Mouse (Mus musculus) myocyte (in vitro differentiated cells): ENCODE data around the gene Slc6a4.

ENCODE experiments used
- E2F4 ChIP-seq: IDR thresholded peaks from one replicate; pipeline ENCODE4 v1.6.1; 2011; ENCODE audit warnings: mild to moderate bottlenecking, control low read depth, moderate library complexity; ENCODE audit not compliant: insufficient read depth
- MYOG ChIP-seq, 3 experiments: IDR thresholded peaks; one replicate each; pipeline ENCODE4 v1.6.1; 2011; ENCODE audit warnings: control low read depth in 2 of 3, low read depth in 2 of 3, mild to moderate bottlenecking in 2 of 3; ENCODE audit not compliant: insufficient read length in 2 of 3, control insufficient read depth in 1 of 3, insufficient read depth in 1 of 3
- POLR2A ChIP-seq: IDR thresholded peaks from one replicate; pipeline ENCODE4 v1.6.1; 2011; ENCODE audit warnings: low read depth, mild to moderate bottlenecking, control low read depth, moderate library complexity; ENCODE audit not compliant: insufficient read length
- TCF12 ChIP-seq: IDR thresholded peaks from one replicate; pipeline ENCODE4 v1.6.1; 2011; ENCODE audit warnings: mild to moderate bottlenecking, control low read depth; ENCODE audit not compliant: poor library complexity, insufficient read depth, severe bottlenecking
- TCF3 ChIP-seq: IDR thresholded peaks from one replicate; pipeline ENCODE4 v1.6.1; 2011; ENCODE audit warnings: low read depth, control low read depth; ENCODE audit not compliant: insufficient read length

DNA sequence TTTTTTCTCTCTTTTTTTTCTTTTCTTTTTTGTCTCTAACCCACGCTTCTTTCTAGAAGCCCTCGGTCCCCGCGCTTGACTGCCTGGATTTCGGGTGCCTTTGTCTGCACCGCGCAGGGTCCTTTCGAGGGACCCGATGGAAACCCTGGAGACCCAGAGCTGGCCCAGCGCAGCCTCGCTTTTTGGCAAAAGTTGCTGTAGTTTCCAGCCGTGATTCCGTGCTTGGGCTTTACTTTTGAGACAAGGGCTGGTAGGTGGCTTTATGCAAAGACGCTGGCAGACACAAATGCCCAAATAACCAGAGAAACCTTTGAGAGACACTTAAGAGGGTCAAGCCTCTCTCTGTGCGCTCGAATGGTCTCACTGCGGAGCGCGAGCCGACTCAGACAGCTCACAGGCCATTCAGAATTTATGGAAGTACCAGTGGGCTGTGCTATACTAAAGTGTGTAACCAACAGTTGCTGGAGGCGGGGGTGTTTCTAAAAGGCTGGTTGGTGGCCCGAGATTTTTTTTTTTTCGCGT, 363 bp downstream of the Slc6a4 start:
- TF ChIP-seq POLR2A (no peak), MYOG (IDR thresholded peaks at IDR 0.05; ENCODE audit: control insufficient read depth in 1 of 3, insufficient read depth in 1 of 3, insufficient read length in 2 of 3, low read depth in 2 of 3) (no peak), TCF3 (no peak), E2F4 (no peak), TCF12 (no peak)
